Comparison of ENCODE assay signal across 10 mouse cellular contexts in genomic region chr6:127888581-127888980, GRCm38 (mm10). TPM values are rescaled to one million over a fixed set of nuclear protein-coding genes. Genes with fewer than 3 reads are reported as not detected.
A peak's percentile ranks its signal among the peaks of the same experiment; 100 is the strongest.
DNase-seq lines count a peak whose midpoint lies in the region; ATAC-seq and TF ChIP-seq lines count a peak whose summit lies in the region.
"Had no signal": no experiment of that assay in that cellular context is flagged by ENCODE, and none has a peak within 500 bp of the region (broad histone marks: within the 10 kb centered on the region; RNA-seq: fewer than 3 reads in every experiment).

No protein-coding gene starts in this region.

- H3K27ac ChIP-seq in heart, postnatal 0 days (ENCODE audit: low read depth): no peak overlapping the region
- peak overlapping the region; percentile 63 for H3K27ac ChIP-seq in embryonic fibroblast, embryonic 13.5 days (ENCODE audit: insufficient read depth, low read length)
- no peak overlapping the region for H3K27ac ChIP-seq in intestine, embryonic 15.5 days
- H3K27ac ChIP-seq in neural tube, embryonic 13.5 days (replicated peaks): peak overlapping the region; percentile 93
- H3K27ac ChIP-seq: liver, embryonic 13.5 days had no signal

- H3K36me3 ChIP-seq in heart, postnatal 0 days (replicated peaks; ENCODE audit: control insufficient read depth, insufficient read depth, low read length): no peaks in the 10 kb centered on the region
- H3K36me3 ChIP-seq in intestine, embryonic 15.5 days: no peaks in the 10 kb centered on the region
- H3K36me3 ChIP-seq in neural tube, embryonic 13.5 days: no peaks in the 10 kb centered on the region
- H3K36me3 ChIP-seq: liver, embryonic 13.5 days had no signal

- H3K27me3 ChIP-seq in heart, postnatal 0 days (ENCODE audit: control insufficient read depth, insufficient read depth, low read length): peaks cover 13% of the 10 kb centered on the region; the same call in 1 of the 2 replicates
- peaks cover 10% of the 10 kb centered on the region for H3K27me3 ChIP-seq in intestine, embryonic 15.5 days (replicated peaks)
- H3K27me3 ChIP-seq in neural tube, embryonic 13.5 days: no peaks in the 10 kb centered on the region

- H3K9ac ChIP-seq in heart, postnatal 0 days (replicated peaks; ENCODE audit: low read depth, low read length): no peak overlapping the region
- H3K9ac ChIP-seq in intestine, embryonic 15.5 days: no peak overlapping the region
- H3K9ac ChIP-seq in neural tube, embryonic 13.5 days: peak overlapping the region; percentile 84
- H3K9ac ChIP-seq: liver, embryonic 13.5 days had no signal

- no peak for TF ChIP-seq EP300 in heart, postnatal 0 days (IDR thresholded peaks at IDR 0.05; ENCODE audit: low read depth)

- TF ChIP-seq POLR2A in embryonic fibroblast, embryonic 13.5 days (IDR thresholded peaks at IDR 0.05; ENCODE audit: low read depth, low read length): peak; percentile 51; the same call in 1 of the 2 replicates

- H3K4me1 ChIP-seq in heart, postnatal 0 days (ENCODE audit: control insufficient read depth, insufficient read depth): peaks cover 3% of the 10 kb centered on the region; the same call in 1 of the 2 replicates
- peaks cover 6% of the 10 kb centered on the region; the same call in 1 of the 2 replicates for H3K4me1 ChIP-seq in embryonic fibroblast, embryonic 13.5 days (ENCODE audit: control insufficient read depth, insufficient read depth, low read length)
- peaks cover 10% of the 10 kb centered on the region for H3K4me1 ChIP-seq in intestine, embryonic 15.5 days (replicated peaks)
- peaks cover 57% of the 10 kb centered on the region for H3K4me1 ChIP-seq in neural tube, embryonic 13.5 days (replicated peaks)
- H3K4me1 ChIP-seq: liver, embryonic 13.5 days had no signal

- no peak overlapping the region for H3K4me3 ChIP-seq in heart, postnatal 0 days (ENCODE audit: low read depth, low read length)
- peak overlapping the region; percentile 53 for H3K4me3 ChIP-seq in embryonic fibroblast, embryonic 13.5 days (ENCODE audit: insufficient read depth, low read length)
- H3K4me3 ChIP-seq in intestine, embryonic 15.5 days (replicated peaks): no peak overlapping the region; the same call in 1 of the 2 replicates
- peak overlapping the region; percentile 55 for H3K4me3 ChIP-seq in neural tube, embryonic 13.5 days

- peak overlapping the region; percentile 75; the same call in 1 of the 2 replicates for H3K4me2 ChIP-seq in heart, postnatal 0 days (ENCODE audit: low read depth, low read length)
- H3K4me2 ChIP-seq in intestine, embryonic 15.5 days (replicated peaks): peak overlapping the region; percentile 91
- H3K4me2 ChIP-seq in neural tube, embryonic 13.5 days: peak overlapping the region; percentile 88

- H3K9me3 ChIP-seq in heart, postnatal 0 days (replicated peaks; ENCODE audit: control insufficient read depth, low read length): peaks cover 5% of the 10 kb centered on the region; the same call in 1 of the 2 replicates
- no peaks in the 10 kb centered on the region for H3K9me3 ChIP-seq in intestine, embryonic 15.5 days
- no peaks in the 10 kb centered on the region for H3K9me3 ChIP-seq in neural tube, embryonic 13.5 days
- H3K9me3 ChIP-seq: liver, embryonic 13.5 days had no signal

- WGBS in heart, postnatal 0 days: 84% methylated on average over 3 of the region's 3 CpGs
- 79% methylated on average over 3 of the region's 3 CpGs for WGBS in intestine, embryonic 15.5 days
- WGBS in neural tube, embryonic 13.5 days: 61% methylated on average over 3 of the region's 3 CpGs

- no peak for DNase-seq in heart, postnatal 0 days (ENCODE audit: low spot score)
- DNase-seq in heart, adult 8-10 months (ENCODE audit: low spot score): no peak
- no peak for DNase-seq in frontal cortex, postnatal 10 days (ENCODE audit: low spot score in 2 of 2)
- no peak for DNase-seq in adrenal gland, postnatal 14 days
- DNase-seq in kidney, adult 8-10 months: no peak
- DNase-seq: cerebellum, adult 8-10 months; liver, embryonic 13.5 days had no signal

- ATAC-seq in heart, postnatal 0 days (ENCODE audit: insufficient read depth, low read depth): no peak
- no peak for ATAC-seq in intestine, embryonic 15.5 days
- ATAC-seq in neural tube, embryonic 13.5 days (ENCODE audit: low read depth): no peak

- no peak for TF ChIP-seq CTCF in heart, postnatal 0 days (IDR thresholded peaks at IDR 0.05; ENCODE audit: low read depth)
- no peak for TF ChIP-seq CTCF in embryonic fibroblast, embryonic 13.5 days (IDR thresholded peaks at IDR 0.05; ENCODE audit: borderline replicate concordance, insufficient read depth, low read length)

RNA-seq across cellular contexts. Expression of gene Tspan11, which starts 1.2 kb away (rescaled TPM):
- 1.5 and 2.5 TPM in 2 replicates for total RNA-seq in heart, postnatal 0 days (2014; rRNA removed; ENCODE audit: low replicate concordance)
- polyA plus RNA-seq in heart, postnatal 0 days (2015; fragmentation: Nextera tagmentation; extraction: Ambion mirVana): 1.7 and 2.3 TPM in 2 replicates
- 1 to 10 TPM in 1 of 4 experiments, under 1 TPM in 3; 0.79 to 1.7 (median 0.82) TPM for total RNA-seq in heart, adult 8-10 months (2022)
- polyA plus RNA-seq in embryonic fibroblast, embryonic 13.5 days (2011; ENCODE audit: insufficient read length, low read depth, missing spikeins): 12.8 and 17.9 TPM in 2 replicates
- 2.9 and 3.2 TPM in 2 replicates for polyA plus RNA-seq in intestine, embryonic 15.5 days (2015; fragmentation: Nextera tagmentation; extraction: Ambion mirVana)
- polyA plus RNA-seq in neural tube, embryonic 13.5 days (2015; fragmentation: Nextera tagmentation; extraction: Ambion mirVana): 9.8 and 14.7 TPM in 2 replicates
- total RNA-seq in adrenal gland, postnatal 14 days (2021): 4.5 and 5.2 TPM in 2 replicates

Comparison
In these comparisons a context has a peak if more than half of its experiments do, and no peak if none do; other contexts are left out.
1. H3K27ac ChIP-seq: peak in embryonic fibroblast, embryonic 13.5 days (single experiment) and neural tube, embryonic 13.5 days (single experiment); none in heart, postnatal 0 days (single experiment) and intestine, embryonic 15.5 days (single experiment).
2. H3K4me3 ChIP-seq: peak in embryonic fibroblast, embryonic 13.5 days (single experiment) and neural tube, embryonic 13.5 days (single experiment); none in heart, postnatal 0 days (single experiment) and intestine, embryonic 15.5 days (single experiment).
3. Peak in every context shown above with its lines, with median percentiles within 50 percentile points of each other: H3K4me2 ChIP-seq.